Mouse (Mus musculus) heart, adult 9 months (tissue): ENCODE measurements at regions not wholly inside any gene's neighbourhood (a gene's known extent, or its start where the extent isn't known, plus 50 kb on each side); places are given as distances from the start of the nearest gene placed in this dataset.

ENCODE experiments used
- DNase-seq, 2 experiments: peaks; one replicate each; pipeline ENCODE4 v3.0.0; 2022; ENCODE audit warnings: low spot score in 2 of 2

- DNase-seq: no peak
These were observed 109.9 kb downstream of the Sec23a start for GRCm38 (mm10) chr12:58901931-58902330.

- DNase-seq: no peak
These were observed 136.0 kb downstream of the Sec23a start for GRCm38 (mm10) chr12:58875808-58876207.

GRCm38 (mm10) chr12:58872465-58872864 is 139.4 kb downstream of the Sec23a start:
- DNase-seq: no peak

DNA sequence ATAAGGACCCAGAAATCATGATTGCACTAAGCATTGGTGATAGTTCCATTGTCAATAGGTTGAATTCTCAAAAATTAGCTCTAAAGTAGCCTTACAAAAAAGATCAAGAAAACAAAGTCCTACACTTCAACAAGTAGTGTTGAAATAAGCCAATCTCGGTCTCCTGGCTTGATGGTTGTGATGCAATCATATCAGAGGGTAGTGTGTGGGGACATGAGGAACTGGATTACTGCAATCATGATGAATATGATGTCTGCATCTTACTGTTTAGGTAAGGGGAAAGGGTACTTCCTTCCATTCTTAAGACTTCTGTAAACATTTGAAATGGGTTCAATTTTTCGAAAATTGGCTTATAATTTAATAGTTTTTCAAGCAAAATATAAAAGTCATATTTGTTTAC is 155.3 kb downstream of the Sec23a start:
- DNase-seq: no peak

DNA sequence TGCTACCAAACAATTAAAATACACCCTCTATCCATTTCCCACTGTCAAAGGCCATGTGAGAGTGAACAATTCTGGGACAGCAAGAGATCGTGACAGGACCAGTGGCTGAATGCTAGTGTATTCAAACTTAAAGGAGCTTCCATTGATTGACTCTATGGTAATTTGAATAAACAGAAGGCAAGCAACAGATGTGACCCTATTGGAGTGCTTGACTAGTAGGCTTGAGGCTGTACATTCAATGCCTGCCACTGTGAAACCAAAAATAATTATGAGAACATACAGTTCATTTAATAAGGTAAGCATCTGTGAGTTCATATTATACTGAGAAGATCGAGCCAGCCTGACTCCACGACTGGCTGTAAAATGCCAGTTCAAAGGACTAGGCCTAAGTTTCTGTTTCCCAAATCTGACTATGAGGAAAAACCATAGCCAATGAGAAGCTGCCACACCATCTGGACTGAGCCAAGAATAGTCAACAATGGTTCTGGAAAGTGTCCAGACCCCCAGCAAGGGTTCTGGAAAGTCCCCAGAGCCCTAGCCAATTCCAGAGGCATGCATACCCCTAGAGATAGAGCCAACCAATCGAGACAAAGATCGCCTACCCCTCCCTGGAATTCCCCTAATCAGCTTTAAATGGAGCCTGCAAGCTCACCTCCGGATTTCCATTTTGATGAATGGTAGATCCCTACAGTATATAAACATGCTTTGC is 160.0 kb downstream of the Sec23a start:
- DNase-seq: peak in 1 of 2 experiments; percentile 6

GRCm38 (mm10) chr12:58829656-58830055 is 182.2 kb downstream of the Sec23a start:
- DNase-seq: no peak

DNA sequence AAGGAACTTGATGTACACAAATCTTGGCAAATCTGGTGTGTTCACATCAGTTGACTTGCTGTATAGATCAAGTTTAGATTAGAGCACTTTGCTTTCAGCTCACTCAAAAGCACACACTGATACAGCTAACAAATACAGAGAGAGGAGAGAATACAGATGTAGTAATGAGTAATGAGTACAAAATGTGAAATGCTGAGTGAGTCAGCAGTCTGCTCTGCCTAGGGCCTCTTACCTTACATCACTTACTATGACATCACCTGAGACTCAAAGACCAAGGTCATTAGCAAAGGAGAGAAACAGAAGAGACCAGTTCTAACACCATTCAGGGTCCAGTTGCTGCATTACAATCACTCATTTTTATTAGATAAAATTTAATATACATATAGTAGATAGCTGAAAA is 184.0 kb downstream of the Sec23a start:
- no peak for DNase-seq

DNA sequence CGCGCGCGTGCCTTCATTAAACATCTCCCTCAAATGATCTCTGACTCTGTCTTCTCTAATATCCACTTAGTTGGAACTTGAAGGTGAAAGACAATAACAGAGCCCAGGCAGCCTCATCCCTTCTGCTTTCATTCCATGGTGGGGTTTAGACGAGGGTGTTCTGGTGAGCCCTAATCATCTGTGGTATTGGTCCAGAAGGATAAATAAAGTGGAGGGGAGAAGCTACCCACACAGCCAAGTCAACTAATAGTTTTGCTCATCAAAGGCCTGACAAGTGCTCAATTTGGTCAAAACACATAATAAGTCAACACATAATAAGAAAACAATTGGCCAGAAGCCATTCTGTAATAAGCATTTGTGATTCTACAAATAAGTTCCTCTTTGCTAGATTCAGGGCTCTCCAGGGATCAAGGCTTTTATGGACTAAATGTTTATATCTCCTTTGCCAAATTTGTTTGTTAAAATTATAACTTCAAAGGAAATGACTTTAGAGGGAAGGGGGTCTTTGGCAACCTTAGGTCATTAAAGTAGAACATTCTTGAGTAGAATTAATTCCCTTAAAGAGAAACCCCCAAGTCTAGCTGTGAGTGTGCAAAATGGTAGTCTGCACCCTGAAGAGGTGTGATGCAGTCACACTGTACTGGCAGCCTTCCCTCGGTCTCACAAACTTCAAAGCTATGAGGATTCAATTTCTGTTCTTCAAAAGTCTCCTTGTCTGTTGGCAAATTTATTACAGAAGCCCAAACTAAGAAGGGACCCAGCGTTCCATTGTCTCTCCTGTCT is 186.5 kb downstream of the Sec23a start:
- DNase-seq: no peak

- no peak for DNase-seq
These were observed 188.8 kb downstream of the Sec23a start for GRCm38 (mm10) chr12:58822971-58823370.

GRCm38 (mm10) chr12:58804068-58804467 is 207.7 kb downstream of the Sec23a start:
- no peak for DNase-seq

DNA sequence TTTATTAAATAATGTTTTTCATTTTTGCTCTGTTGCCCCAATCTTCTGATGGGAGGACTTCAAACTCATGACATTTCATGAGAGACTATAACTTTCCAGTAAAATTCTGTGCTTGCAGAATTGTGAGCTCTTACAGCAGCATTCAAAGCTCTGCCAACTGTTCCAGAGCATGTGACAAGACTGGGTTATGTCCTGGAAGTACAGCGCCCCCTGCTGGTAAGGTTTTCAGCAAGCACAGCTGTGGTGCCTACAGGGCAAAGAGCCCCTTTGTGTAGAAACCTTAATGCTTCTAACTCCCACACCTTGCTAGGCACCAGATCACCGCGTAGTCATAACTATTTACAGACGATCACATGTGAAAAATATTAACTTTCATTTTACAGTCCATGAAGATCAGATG is 209.4 kb downstream of the Sec23a start:
- peak; percentile 21 to 31 for DNase-seq
